Mouse (Mus musculus): ENCODE results near the gene Ttll5.

DNA sequence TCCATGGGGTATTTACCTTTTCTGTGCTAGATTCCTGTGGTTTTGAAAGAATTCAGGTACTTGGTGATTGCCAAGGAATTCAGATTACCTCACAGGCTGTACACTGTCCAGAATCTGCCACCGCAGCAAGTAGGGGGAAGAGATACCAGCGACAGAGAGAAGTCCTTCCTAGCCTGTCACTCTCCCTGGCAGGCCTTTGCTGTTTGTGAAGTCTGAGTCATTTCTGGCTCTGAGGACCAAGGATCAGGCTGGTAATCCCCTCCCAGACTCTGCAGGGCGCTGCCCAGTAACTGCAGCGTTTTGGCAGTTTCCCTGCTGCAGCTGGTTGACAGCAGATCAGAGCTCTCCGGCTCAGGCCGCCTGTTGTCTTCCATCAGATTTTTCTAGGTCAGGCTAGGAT is 45.0 kb downstream of the Ttll5 start:
- TF ChIP-seq CTCF (IDR thresholded peaks at IDR 0.05; ENCODE audit: borderline replicate concordance, extremely low read depth, insufficient read depth, insufficient read length) (no peak), POLR2A (IDR thresholded peaks at IDR 0.05; ENCODE audit: borderline replicate concordance, extremely low read depth, insufficient read depth, insufficient read length, poor library complexity, severe bottlenecking) (no peak)

Data from brain, embryonic 14.5 days (tissue).